Mouse (Mus musculus) thymus, postnatal 0 days (tissue): Measurements from ENCODE around the gene Kcnc3. TPM values are rescaled to one million over a fixed set of nuclear protein-coding genes. Genes with fewer than 3 reads are reported as not detected.

Experiments used
- DNase-seq: peaks from one replicate; pipeline ENCODE4 v3.0.0-alpha.2; 2015; ENCODE audit warnings: low spot score
- polyA plus RNA-seq: library from polyadenylated mRNA; unstranded; fragments of >200 nt; fragmentation: Nextera tagmentation; extraction: Ambion mirVana; gene quantifications from 2 replicates; pipeline ENCODE4 v1.2.1, GENCODE M21; 2015

The Kcnc3 gene
- polyA plus RNA-seq = 0.03 TPM in 1 of 2 replicates, not detected in the other

DNA sequence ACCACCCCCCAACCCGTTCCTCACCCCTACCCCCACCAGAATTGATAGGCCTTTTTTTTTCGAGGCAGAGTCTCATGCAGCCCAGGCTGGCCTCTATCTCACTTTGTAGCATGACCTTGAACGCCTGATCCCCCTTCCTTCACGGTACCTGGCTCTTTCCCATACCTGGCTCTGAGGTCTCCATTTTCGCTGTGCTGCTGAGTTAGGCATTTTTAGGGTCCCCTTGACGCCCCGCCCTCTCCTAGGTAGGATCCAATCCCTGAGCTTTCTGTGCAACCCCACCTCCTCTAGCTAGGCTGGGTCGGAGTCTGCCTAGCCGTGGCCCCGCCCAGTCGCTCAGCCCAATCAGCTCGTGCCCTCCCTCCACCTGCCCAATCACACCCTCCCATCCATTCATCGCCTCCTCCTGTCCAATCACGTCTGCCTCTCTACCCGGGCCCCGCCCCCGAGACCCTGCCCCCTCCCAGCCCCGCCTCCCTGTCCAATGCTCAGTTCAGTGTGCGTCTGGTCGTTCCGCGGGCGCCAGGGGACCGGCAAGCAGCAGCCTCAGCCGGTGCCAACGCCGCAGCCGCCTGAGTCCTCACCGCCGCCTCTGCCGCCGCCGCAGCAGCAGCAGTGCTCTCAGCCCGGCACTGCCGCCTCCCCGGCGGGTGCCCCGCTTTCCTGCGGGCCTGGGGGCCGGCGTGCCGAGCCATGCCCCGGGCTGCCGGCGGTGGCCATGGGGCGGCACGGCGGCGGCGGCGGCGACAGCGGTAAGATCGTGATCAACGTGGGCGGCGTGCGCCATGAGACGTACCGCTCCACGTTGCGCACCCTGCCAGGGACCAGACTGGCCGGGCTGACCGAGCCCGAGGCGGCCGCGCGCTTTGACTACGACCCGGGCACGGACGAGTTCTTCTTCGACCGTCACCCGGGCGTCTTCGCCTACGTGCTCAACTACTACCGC is at the start of gene Kcnc3:
Gene Kcnc3, plus strand, starts transcription at position 263 of the 946 bp plus-strand sequence.
- peak; percentile 74 for DNase-seq

DNA sequence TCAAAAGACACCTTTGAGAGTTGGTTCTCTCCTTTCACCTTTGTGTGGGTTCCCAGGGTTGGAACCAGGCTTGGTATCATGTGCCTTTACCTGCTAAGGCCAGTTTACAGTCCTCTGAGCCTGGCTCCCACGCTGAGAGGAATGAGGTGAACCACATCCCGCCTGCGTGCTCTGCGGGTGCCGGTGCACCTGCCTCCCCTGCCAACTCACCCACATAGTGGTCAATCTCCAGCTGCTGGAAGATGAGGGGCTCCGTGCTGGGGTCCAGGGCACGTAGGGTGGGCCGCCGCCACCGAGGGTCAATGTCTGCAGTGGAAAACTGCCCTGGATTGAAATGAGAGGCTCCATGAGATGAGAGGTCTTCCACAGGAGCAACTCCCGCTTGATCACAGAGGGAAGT is 47.9 kb upstream of the Kcnc3 start:
- DNase-seq = peak; percentile 32

DNA sequence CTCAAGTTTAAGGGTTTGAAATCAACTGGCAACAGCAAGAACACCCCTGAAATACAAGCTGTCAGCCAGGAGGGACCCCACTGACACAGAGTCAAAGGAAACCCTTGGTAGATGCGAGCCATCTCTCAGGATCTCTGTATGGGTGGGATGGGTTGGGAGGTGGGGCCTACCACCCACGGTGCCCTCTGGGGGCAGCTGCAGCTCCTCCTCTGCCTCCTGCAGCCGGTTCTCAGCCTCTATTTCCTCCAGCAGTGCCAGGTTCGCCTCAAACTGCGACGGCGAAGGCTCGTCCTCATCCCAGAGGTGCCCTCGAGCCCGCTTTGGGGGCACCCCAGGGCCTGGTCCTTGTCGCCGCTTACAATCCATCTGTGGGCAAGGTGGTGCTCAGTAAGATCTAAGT is 47.4 kb upstream of the Kcnc3 start:
- DNase-seq = peak; percentile 64

DNA sequence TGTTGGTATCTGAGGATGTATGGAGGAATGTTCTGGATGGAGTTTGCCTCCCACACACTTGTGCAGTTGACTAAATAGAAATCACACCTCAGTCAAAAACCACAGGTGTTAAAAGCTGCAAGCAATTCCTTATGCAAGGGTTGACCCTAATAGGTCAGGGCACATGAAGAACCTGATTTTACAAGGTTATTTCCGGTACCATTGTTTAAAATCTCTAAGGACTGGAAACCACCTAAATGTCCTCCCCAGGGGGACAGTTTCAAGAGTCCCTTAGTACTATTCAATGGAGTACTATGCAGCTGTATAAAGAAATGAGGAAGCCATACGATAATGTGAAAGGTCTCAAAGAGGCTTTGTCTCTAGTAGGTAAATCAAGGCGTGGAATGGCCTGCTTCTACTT is 44.2 kb upstream of the Kcnc3 start:
- DNase-seq = no peak

DNA sequence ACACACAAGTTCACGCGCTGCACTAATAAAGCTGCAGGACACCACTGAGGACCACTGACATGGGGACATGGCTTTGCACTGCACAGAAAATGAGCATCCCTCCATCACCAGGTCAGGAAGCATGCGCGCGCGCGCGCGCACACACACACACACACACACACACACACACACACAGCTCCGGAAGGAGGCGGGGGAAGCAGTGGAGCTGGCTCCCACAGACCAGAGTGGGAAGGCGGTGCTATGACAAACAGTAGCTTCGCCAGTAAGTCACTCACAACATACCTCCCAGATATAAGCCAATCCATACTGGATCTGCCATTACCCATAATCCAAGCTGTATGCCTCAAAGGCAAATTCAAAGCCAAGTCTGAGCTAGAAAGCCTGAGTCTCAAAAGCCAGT is 43.4 kb upstream of the Kcnc3 start:
- DNase-seq = peak; percentile 50

DNA sequence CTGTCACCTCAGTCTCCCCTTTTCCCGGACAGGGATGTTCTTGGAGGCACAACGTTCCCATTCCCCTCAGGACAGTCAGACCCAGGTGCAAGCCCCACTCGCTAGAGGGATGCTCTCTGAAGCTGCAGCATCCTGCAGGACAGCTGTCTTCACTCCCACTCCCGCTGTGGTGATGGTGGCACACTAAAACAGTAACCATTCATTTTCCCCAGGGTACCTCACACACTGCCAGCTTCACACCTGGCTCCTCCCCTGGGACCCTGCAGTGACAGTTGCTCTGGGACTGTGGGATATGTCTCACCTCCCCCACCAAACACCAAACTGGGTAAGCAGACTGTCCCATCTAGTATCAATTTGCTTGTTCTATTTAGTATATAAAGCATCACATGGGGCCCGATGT is 42.7 kb upstream of the Kcnc3 start:
- no peak for DNase-seq

DNA sequence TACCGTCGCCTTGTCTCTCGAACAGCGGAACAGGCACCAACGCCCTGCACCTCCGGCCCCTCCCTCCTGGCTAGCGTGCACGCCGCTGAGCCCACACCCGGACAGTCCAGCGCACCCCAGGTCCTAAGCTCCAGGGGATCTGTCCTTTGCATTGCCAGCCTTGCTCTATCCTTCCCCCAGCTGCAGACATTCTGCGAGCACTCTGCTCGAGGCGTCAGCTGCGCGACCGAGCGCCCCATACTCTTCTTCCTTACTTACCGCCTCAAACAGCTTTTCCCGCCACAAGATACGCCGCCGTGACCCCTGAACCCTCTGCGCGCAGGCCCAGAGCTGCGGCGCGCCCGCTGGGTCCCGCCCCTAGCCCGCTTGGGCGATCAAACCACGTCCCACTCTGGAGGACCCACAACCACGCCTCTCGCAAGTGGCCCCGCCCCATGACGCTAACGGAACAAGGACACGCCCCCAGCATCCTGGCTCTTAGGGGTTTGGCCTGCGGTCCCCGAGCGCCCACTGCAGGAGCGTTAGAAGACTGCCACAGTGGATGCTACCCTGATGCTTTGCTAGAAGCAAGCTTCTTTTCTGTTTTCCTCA is 41.9 kb upstream of the Kcnc3 start, which contains the start of gene Pold1:
Gene Pold1, minus strand, starts transcription at position 353 of the 591 bp plus-strand sequence.
- DNase-seq = peak; percentile 100

DNA sequence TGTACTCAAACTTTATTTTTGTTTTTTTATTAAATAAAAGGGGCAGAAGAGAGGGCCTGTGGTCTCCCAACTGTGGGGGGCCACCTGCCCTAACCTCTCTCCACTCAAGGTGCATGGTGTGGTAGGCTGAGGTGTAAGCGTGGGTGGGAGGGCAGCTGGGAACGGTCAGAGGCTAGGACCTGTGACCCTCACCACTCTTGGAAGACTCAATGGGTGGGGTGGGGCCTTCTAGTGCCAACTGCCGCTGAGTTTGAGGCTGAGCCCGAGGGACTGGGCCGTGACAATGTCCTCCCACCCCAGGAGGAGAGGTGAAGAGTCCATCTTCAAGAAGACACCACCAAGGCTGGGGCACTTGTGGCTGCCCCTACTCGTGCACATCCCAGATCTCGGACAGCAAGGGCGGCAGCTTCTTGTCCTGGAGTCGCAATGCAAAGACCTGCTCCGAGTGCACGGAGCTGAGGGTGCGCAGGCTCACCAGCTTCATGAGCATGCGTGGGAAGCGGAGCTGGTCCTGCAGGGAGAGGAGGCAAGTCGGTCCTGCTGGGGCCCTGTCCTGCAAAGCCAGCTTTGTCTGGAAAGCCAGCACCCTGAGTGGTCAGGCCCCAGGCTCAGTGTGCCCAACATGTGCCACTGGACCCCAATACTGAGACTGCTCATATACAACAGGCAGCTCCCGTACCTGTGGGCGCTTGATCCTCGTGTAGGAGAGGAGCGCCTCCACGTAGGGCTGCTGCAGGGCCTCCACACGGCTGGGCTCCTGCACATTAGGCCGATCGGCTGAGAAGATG is 40.6 kb upstream of the Kcnc3 start:
- DNase-seq = no peak

DNA sequence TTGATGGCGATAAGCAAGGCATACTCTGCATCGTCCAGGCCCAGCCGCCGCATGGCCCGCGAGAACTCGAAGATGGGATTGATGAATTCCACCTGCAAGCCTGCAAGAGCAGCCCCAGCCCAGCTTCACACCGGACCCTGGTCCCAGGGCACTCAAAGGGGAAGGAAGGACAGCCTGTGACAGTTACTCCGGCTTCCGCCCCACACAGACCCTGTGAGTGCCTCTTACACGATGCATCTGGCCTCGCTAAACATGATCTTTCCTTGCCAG is 40.1 kb upstream of the Kcnc3 start:
- DNase-seq = no peak

DNA sequence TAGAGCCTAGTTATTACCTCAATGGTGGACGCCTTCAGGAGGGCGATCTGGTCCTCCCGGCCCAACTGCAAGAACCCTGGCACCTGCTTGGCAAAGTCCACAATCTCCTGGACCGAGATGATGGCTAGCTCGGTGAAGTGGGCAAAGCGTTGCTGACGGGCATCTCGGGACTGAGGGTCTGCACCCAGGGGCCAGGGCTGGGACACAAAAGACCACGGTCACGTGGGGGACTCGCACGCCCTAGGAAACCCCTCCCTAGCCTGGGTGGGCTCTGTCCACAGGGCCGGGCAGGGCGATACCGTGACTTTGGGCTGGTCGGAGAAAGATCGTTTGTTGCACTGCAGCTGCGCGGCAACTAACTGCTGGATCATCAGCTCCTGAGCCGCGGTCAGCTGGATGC is 39.2 kb upstream of the Kcnc3 start:
- DNase-seq = no peak

DNA sequence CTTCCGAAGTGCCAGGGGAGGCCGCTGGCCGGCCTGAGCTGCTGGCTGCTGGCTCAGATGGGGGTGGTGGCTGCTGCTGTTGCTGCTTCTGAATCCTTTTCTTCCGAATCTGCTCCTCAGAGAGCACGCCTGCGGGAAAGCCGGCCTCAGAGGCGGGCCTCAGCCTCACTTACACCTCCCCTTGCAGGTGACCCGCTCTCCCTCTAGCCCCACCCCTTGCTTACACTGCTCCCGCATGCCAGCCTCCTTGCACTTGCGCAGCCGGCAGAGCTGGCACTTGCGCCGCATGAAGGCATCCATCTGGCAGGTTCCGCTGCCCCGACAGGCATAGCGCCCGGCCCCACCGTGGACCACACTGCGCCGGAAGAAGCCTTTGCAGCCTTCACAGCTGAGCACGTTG is 38.7 kb upstream of the Kcnc3 start:
- no peak for DNase-seq

DNA sequence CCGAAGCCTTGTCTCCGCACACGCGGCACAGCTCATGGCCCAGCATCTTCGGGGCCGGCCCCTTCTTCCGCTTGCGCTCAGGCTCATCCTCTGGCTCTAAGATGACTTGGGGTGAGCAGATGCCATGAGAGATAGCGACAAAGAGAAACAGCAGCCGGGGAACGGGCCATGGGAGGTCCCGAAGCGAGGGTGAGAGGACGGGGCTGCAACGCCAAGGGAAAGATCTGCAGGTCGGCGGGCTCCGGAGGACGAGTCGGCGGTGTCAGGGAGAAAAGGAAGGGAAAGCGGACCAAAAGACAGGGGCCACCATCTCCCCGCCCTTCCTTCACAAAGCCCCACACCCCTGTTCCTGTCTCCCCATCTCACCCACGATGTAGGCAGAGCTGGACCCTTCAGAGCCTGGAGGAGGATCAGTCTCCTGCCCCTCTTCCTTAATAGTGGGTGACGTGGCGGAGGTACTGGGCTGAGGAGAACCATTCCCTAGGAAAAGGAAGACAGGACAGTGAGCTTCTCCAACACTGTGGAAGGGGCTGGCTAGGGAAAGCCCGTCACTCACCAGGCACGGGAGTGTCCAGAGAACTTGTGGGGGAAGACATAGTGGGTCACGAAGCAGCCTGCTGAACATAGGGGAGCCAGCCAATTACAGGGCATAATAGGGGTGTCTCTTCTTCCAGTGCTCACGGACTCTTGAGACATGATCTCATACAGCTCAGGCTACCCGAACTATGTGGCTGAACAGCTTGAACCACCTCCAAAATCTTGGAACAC is 38.1 kb upstream of the Kcnc3 start:
- DNase-seq = no peak

DNA sequence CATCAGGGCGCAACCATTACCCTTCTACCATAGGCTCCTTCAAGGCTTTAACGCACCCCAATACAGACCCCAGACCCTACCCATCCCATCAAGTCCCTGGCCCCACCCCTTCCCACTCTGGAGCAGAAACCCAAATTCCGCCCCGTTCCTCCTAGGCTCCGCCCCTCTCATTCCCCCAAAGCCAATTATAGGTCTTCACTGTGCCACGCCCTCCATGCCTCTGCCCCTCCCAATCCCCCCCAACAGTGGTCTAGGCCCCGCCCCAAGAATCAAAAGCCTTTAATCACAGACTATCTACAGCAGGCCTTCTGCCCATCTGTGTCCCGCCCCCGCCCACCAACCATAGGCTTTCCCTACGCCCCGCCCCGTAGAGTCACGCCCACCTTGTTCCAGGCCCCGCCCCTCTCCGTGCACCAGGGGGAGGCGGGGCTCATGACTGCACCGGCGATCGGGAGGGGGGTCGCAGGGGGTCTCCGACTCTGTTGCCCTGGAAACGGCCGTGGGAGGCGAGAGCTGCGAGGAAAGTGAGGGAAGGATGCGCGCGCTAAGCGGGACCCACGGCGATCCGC is 37.2 kb upstream of the Kcnc3 start:
- peak; percentile 82 for DNase-seq

DNA sequence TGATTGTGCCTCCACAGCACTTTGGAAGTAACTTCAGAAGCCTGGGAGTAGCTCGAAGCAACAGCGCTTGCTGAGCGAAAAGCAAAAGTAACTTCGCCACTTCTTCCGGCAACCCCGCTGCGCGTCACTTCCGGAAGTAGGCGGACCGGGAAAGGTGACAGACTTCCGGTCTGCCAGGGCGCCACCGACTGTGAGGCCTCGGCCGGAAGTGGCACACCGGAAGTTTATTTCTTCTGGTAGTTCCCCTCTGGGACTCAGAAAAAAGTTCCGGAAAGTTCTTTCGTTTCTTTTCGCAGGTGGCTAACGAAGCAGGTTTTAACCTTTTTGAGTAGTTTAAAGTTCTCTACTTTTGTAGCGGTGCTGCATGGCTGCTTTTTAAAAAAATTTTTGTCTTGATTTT is 36.6 kb upstream of the Kcnc3 start, which contains the start of gene Nr1h2:
Gene Nr1h2, minus strand, starts transcription at position 126 of the 400 bp plus-strand sequence.
- DNase-seq = peak; percentile 98

DNA sequence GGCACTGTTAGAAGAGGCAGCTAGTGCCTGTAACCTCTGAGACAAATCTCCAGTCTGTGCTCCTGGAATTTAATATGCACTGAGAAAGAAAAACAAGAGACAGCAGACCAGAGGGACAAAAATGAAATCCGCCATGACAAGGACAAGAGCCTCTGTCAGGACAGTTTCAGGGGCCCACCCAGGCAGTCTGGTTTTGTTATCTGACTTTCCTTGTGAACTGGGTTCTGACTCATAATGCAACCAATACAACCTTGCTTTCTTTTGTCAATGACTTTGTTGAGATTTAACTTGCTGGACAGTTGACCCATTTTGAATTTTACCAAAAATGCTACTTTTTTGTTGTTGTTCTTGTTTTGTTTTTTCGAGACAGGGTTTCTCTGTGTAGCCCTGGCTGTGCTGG is 32.8 kb upstream of the Kcnc3 start:
- DNase-seq = no peak

DNA sequence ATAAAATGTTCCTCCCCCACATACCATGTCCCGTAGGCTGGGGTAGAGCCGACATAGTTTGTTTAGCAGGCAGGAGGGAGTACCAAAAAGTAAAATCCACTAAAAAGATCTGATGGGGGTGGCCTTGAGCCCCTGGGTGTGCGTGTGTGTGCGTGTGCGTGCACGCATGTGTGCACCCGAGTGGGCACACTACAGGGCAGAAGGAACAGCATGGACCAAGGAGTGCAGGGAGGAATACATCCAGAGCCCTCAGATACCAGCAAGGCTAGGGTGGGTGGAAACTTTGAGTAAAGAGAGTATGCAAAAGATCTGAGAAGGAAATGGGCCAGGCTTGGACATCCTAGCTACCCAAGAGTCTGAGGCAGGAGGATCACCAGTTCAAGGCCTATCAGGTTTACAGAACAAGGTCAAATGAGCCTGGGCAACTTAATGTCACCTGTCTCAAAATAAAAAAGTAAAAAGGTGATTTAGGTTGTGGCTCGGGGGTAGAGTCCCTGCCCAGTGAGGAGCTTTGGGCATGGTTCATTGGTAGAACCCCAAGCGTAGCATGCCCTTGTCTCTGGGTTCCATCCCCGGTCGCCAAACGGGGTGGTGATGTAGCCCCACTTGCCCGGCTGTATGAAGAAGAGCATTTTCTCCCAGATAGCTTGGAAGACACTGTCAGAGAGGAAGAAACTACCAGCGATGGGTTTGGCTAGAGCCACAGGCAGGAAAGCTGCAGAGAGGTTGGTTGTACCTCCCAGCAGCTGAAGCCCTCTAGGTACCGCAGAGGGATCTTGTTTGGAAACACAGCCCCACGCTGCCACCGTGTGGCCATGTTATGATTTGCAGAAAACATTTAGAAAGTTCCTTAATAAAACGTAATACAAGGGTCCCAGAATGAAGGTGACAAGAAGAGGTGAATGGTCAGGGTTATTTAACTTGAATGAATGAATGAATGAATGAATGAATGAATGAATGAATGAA is 29.7 kb upstream of the Kcnc3 start:
- peak; percentile 83 for DNase-seq

DNA sequence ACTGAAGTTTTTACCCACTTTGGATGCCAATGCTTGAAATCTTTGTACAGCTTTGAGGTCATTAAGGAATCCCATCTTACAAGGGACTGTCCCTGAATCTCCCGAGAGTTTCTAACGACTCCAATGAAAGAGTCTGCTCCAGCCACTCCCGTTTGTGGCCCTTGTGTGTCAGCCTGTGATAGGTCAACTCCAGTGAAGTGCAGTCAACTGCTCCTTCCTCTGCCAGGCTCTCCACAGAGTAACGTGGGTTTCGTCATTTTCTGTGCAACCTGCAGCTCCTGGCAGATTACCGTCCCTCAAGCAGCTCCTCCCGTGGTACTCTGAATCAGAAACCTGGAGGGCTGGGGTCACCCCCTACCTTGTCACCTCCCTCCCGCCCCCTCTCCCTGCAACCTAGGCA is 27.2 kb upstream of the Kcnc3 start:
- DNase-seq = no peak

DNA sequence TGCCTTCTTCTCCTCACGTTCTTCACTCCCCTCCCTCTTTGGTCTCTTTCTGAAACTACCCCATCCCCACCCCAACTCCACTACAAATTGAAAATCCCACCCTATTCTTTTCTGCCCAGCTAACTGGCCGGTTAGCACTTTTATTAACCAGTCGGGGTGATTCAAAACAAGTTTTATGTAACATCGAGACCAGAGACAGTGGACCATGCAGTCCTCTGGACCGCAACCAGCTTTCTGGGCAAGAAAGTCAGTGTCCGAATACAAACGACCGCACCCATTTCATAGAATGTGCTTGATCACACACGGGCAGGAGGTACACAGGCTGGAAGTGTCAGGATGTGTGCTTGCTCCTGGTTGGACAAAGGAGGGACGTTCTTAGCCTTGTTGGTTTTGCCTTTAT is 26.0 kb upstream of the Kcnc3 start:
- DNase-seq = no peak

DNA sequence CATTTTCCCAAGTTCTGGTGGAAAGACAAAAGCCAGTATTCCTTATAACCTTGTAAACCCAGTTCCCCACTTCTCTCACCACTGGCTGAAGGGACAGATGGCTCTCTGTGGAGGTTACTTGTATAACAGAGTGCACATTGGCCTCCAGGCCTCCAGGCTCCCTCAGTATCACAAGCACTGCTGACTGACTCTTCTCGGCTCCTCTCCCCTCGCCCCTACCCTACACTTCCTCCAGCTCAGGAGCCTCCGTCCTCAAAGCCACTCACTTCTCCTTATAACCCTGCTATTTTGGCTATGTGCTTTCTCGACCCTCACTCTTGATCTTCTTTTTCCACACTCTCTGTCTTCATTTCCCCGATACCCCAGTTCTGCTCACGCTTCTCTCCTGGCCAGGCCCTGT is 25.1 kb upstream of the Kcnc3 start:
- no peak for DNase-seq

DNA sequence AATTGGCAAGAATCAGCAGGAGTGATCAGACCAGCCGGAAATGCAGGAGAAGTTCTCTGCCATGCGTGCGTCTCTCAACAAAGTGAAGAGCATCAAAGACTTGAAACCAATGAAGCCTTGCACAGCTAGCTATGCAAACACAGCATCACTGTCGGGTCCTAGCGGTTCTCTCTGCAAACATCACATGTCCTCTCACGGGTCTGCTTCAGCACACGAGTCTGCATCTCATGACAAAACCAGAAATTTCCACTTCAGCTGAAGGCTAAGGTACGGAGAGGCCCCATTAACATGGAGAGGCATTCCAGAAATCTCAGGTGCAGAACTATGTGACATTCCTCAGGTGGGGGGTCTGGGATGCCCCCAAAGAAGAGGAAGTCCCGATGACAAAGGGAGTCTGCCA is 21.7 kb upstream of the Kcnc3 start:
- no peak for DNase-seq
